Mouse (Mus musculus) embryonic facial prominence, embryonic 14.5 days (tissue): ENCODE results near the gene Lamp1. TPM values are rescaled to one million over a fixed set of nuclear protein-coding genes. Genes with fewer than 3 reads are reported as not detected.

Experiments used
- microRNA counts: library from miRNA; unstranded; fragments of <30 nt; microRNA quantifications from one replicate; lab custom pipeline; 2017
- microRNA-seq: library from miRNA; unstranded; fragments of <30 nt; microRNA quantifications from one replicate; pipeline ENCODE4, GENCODE M21; 2016; ENCODE audit warnings: borderline number of aligned reads
- polyA plus RNA-seq: library from polyadenylated mRNA; unstranded; fragments of >200 nt; fragmentation: Nextera tagmentation; extraction: Ambion mirVana; gene quantifications from 2 replicates; pipeline ENCODE4 v1.2.1, GENCODE M21; 2014

The Lamp1 gene
- polyA plus RNA-seq, 1 experiment from 2014 or later: 367 TPM

MicroRNA genes within 50 kb of the gene (microRNA counts, 519-probe panel; counts per million panel counts)
- 2,216 counts per million, percentile 31 among the panel's probes with 10 or more counts for microRNA mmu-miR-1968 (lab: Ali Mortazavi, UCI)

Small RNAs within 50 kb of the gene (microRNA-seq; reads per million reads assigned to microRNA genes)
- gene Mir1968 (6.1 reads per million, percentile 24 among the genes with 10 or more reads in this experiment), gene Mir7065 (not detected)

Other genes starting within 250 kb of the Lamp1 start
- gene F7, start 133.1 kb upstream of the Lamp1 start, polyA plus RNA-seq: not detected in 2 replicates
- 0.38 and 0.48 TPM in 2 replicates for gene F10, start 121.9 kb upstream of the Lamp1 start, polyA plus RNA-seq
- 0.21 and 0.24 TPM in 2 replicates for gene Proz, start 98.2 kb upstream of the Lamp1 start, polyA plus RNA-seq
- gene Pcid2, start 53.7 kb upstream of the Lamp1 start, polyA plus RNA-seq: 32.6 and 34.7 TPM in 2 replicates
- 115 and 117 TPM in 2 replicates for gene Cul4a, start 53.5 kb upstream of the Lamp1 start, polyA plus RNA-seq
- gene Grtp1, start 41.5 kb downstream of the Lamp1 start, polyA plus RNA-seq: 13.6 and 14.5 TPM in 2 replicates
- 13.9 and 18.1 TPM in 2 replicates for gene Adprhl1, start 95.0 kb downstream of the Lamp1 start, polyA plus RNA-seq
- gene Dcun1d2, start 129.0 kb downstream of the Lamp1 start, polyA plus RNA-seq: 27.5 and 28.7 TPM in 2 replicates
- gene Tmco3, start 129.0 kb downstream of the Lamp1 start, polyA plus RNA-seq: 44.5 and 45.4 TPM in 2 replicates
- gene Tfdp1, start 179.6 kb downstream of the Lamp1 start, polyA plus RNA-seq: 150 and 168 TPM in 2 replicates
- gene Atp4b, start 237.7 kb downstream of the Lamp1 start, polyA plus RNA-seq: not detected in 2 replicates
- gene Grk1, start 245.9 kb downstream of the Lamp1 start, polyA plus RNA-seq: not detected in 2 replicates